Mouse (Mus musculus): ENCODE measurements around the gene Tent4b.

GRCm38 (mm10) chr8:88221353-88221752, 22.3 kb downstream of the Tent4b start:
- TF ChIP-seq GATA1 (IDR thresholded peaks at IDR 0.05; ENCODE audit: low read length) = no peak
- TF ChIP-seq TAL1 (IDR thresholded peaks at IDR 0.05; ENCODE audit: low read length) = no peak

All from erythroblast, embryonic 14.5 days (primary cell).